Mouse (Mus musculus): ENCODE results near the gene Crtc1. TPM values are rescaled to one million over a fixed set of nuclear protein-coding genes. Genes with fewer than 3 reads are reported as not detected.

The Crtc1 gene
- polyA plus RNA-seq, 1 experiment = 16.8 TPM

DNA sequence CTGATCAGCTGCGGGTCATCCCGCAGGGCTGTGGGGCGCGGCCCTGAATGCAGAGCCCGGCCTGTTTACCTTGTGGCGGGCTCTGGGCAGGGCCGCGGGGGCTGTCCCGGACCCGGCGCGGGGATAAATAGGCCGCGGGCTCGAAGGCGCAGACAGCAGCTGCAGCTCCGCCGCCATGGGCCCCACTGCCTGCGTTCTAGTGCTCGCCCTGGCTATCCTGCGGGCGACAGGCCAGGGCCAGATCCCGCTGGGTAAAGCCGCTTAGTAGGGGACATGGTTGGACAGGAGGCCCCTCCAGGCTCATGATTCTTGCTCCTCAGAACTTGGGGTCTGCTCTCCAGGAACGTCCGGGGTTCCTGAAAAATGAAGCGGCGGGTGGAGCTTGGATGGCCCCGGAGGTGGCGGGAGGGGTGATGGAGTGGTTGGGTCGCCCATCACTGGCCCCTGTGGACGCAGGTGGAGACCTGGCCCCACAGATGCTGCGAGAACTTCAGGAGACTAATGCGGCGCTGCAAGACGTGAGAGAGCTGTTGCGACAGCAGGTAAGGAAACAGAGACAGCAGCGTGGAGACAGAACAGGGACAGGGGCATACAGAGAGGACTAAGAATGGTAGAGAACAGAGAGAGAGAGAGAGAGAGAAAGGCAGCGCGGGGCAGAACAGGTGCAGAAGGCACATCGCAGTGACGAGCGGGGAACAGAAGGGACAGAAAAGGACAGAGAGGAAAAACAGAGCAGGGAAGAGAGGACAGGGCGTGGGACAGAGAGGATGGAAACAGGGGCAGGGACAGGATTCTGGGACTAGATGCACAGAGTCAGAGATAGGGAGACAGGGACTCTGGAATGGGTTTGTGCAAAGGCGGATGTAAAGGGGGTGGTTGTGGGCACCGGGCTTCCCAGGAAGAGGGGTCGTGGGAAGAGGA is 65.7 kb downstream of the Crtc1 start, which contains the start of gene Comp:
Comp (plus strand) TSS at position 162 of the 921 bp plus-strand sequence.
- Histone ChIP-seq H3K27me3 (replicated peaks; ENCODE audit: control insufficient read depth, insufficient read depth, low read length) (peaks cover 7% of the 10 kb centered on the region), H3K36me3 (ENCODE audit: control insufficient read depth, insufficient read depth, low read length) (no peaks in the 10 kb centered on the region), H3K4me1 (ENCODE audit: control insufficient read depth, insufficient read depth, low read length) (peaks cover 13% of the 10 kb centered on the region), H3K4me3 (ENCODE audit: insufficient read depth, low read depth, low read length) (peak within 1 kb of the TSS; percentile 48), H3K27ac (ENCODE audit: insufficient read depth, low read depth, low read length) (no peak within 1 kb of the TSS; the same call in 1 of the 2 replicates)
- no peak for TF ChIP-seq CTCF (conservative IDR thresholded peaks at IDR 0.05; ENCODE audit: insufficient read depth, insufficient read length, low read depth, low read length)
- TF ChIP-seq POLR2A (IDR thresholded peaks at IDR 0.05; ENCODE audit: low read depth, low read length) = no peak
- WGBS = 15% methylated on average over 47 of the region's 47 CpGs
- DNase-seq = no peak

GRCm38 (mm10) chr8:70371951-70372350 is 67.4 kb downstream of the Crtc1 start:
- DNase-seq = peak; percentile 82
- H3K4me1 ChIP-seq (ENCODE audit: control insufficient read depth, insufficient read depth, low read length) = peaks cover 13% of the 10 kb centered on the region
- H3K27ac ChIP-seq (ENCODE audit: insufficient read depth, low read depth, low read length) = peak overlapping the region; percentile 51; the same call in 1 of the 2 replicates
- no peaks in the 10 kb centered on the region for H3K36me3 ChIP-seq (ENCODE audit: control insufficient read depth, insufficient read depth, low read length)
- WGBS = 21% methylated on average over 6 of the region's 6 CpGs
- H3K27me3 ChIP-seq (replicated peaks; ENCODE audit: control insufficient read depth, insufficient read depth, low read length) = peaks cover 7% of the 10 kb centered on the region
- no peak for TF ChIP-seq CTCF (conservative IDR thresholded peaks at IDR 0.05; ENCODE audit: insufficient read depth, insufficient read length, low read depth, low read length)
- TF ChIP-seq POLR2A (IDR thresholded peaks at IDR 0.05; ENCODE audit: low read depth, low read length) = no peak
- H3K4me3 ChIP-seq (ENCODE audit: insufficient read depth, low read depth, low read length) = no peak overlapping the region

- H3K27ac ChIP-seq (ENCODE audit: insufficient read depth, low read depth, low read length) = no peak overlapping the region
- DNase-seq = no peak
- peaks cover 5% of the 10 kb centered on the region; the same call in 1 of the 2 replicates for H3K27me3 ChIP-seq (replicated peaks; ENCODE audit: control insufficient read depth, insufficient read depth, low read length)
- no peak for TF ChIP-seq POLR2A (IDR thresholded peaks at IDR 0.05; ENCODE audit: low read depth, low read length)
- no peak for TF ChIP-seq CTCF (conservative IDR thresholded peaks at IDR 0.05; ENCODE audit: insufficient read depth, insufficient read length, low read depth, low read length)
- H3K36me3 ChIP-seq (ENCODE audit: control insufficient read depth, insufficient read depth, low read length) = no peaks in the 10 kb centered on the region
- WGBS = 93% methylated on average over 7 of the region's 7 CpGs
- peaks cover 13% of the 10 kb centered on the region for H3K4me1 ChIP-seq (ENCODE audit: control insufficient read depth, insufficient read depth, low read length)
- no peak overlapping the region for H3K4me3 ChIP-seq (ENCODE audit: insufficient read depth, low read depth, low read length)
These were observed 68.9 kb downstream of the Crtc1 start for GRCm38 (mm10) chr8:70370476-70370875.

- Histone ChIP-seq H3K4me1 (ENCODE audit: control insufficient read depth, insufficient read depth, low read length) (peaks cover 5% of the 10 kb centered on the region; the same call in 1 of the 2 replicates), H3K27ac (ENCODE audit: insufficient read depth, low read depth, low read length) (no peak overlapping the region), H3K36me3 (ENCODE audit: control insufficient read depth, insufficient read depth, low read length) (no peaks in the 10 kb centered on the region), H3K4me3 (ENCODE audit: insufficient read depth, low read depth, low read length) (no peak overlapping the region), H3K27me3 (replicated peaks; ENCODE audit: control insufficient read depth, insufficient read depth, low read length) (no peaks in the 10 kb centered on the region)
- WGBS = 77% methylated on average over 5 of the region's 5 CpGs
- no peak for DNase-seq
- TF ChIP-seq CTCF (conservative IDR thresholded peaks at IDR 0.05; ENCODE audit: insufficient read depth, insufficient read length, low read depth, low read length) (no peak), POLR2A (IDR thresholded peaks at IDR 0.05; ENCODE audit: low read depth, low read length) (no peak)
These were observed 72.8 kb downstream of the Crtc1 start for GRCm38 (mm10) chr8:70366588-70366987.

DNA sequence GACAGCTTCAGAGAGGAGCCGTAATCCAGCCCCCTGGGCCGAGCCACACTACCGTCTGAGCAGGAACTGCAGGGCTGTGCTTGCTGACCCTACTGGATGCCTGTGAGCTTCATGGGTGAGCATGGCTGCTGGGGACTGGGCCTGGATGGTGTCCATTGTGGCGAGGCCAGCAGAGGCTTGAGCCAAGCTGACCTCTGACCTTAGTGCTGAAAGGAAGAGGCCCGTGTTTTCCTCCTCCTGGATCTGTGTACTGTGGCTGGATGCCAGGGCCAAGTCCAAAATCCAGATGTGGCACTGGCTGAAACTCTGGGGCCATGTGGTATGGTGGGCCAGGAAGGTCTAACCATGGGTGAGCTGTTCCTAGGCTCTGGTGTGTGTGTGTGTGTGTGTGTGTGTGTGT is 75.3 kb downstream of the Crtc1 start:
- 44% methylated on average over 5 of the region's 5 CpGs for WGBS
- H3K4me1 ChIP-seq (ENCODE audit: control insufficient read depth, insufficient read depth, low read length) = peaks cover 4% of the 10 kb centered on the region; the same call in 1 of the 2 replicates
- no peak overlapping the region for H3K27ac ChIP-seq (ENCODE audit: insufficient read depth, low read depth, low read length)
- peak; percentile 90 for DNase-seq
- H3K4me3 ChIP-seq (ENCODE audit: insufficient read depth, low read depth, low read length) = no peak overlapping the region
- no peaks in the 10 kb centered on the region for H3K36me3 ChIP-seq (ENCODE audit: control insufficient read depth, insufficient read depth, low read length)
- TF ChIP-seq POLR2A (IDR thresholded peaks at IDR 0.05; ENCODE audit: low read depth, low read length) (no peak), CTCF (conservative IDR thresholded peaks at IDR 0.05; ENCODE audit: insufficient read depth, insufficient read length, low read depth, low read length) (no peak)
- no peaks in the 10 kb centered on the region for H3K27me3 ChIP-seq (replicated peaks; ENCODE audit: control insufficient read depth, insufficient read depth, low read length)

DNA sequence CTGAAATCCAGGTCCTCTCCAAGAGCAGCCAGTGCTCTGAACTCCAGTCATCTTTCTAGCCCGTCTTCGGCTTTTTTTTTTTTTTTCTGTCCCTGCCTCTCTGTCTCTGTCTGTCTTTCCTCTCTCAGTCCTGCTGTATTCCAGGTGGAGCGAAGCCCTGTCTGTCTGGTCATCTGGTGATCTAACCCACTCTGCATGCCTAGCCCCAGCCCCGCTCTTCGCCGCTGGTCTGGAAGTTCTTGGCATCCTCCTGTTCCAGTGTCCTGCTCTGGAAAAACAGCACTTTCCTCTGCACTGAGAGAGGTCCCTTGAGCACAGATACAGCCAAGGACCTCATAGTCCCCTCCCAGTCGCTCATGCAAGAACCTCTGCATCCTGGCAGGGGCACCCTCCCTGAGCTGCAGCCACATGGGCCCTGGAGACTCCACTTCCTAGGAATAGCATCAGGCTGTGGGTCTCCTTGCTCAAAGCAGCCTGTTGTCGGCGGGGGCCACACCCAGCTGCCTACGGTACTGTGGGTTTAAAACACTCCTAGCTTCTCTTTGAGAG is 77.8 kb downstream of the Crtc1 start:
- DNase-seq = no peak
- TF ChIP-seq CTCF (conservative IDR thresholded peaks at IDR 0.05; ENCODE audit: insufficient read depth, insufficient read length, low read depth, low read length) (no peak), POLR2A (IDR thresholded peaks at IDR 0.05; ENCODE audit: low read depth, low read length) (no peak)
- H3K4me1 ChIP-seq (ENCODE audit: control insufficient read depth, insufficient read depth, low read length) = peaks cover 4% of the 10 kb centered on the region; the same call in 1 of the 2 replicates
- WGBS = 81% methylated on average over 10 of the region's 10 CpGs
- H3K4me3 ChIP-seq (ENCODE audit: insufficient read depth, low read depth, low read length) = no peak overlapping the region
- no peaks in the 10 kb centered on the region for H3K36me3 ChIP-seq (ENCODE audit: control insufficient read depth, insufficient read depth, low read length)
- no peaks in the 10 kb centered on the region for H3K27me3 ChIP-seq (replicated peaks; ENCODE audit: control insufficient read depth, insufficient read depth, low read length)
- H3K27ac ChIP-seq (ENCODE audit: insufficient read depth, low read depth, low read length) = no peak overlapping the region

GRCm38 (mm10) chr8:70360769-70361168 is 78.6 kb downstream of the Crtc1 start:
- WGBS = 58% methylated on average over 4 of the region's 4 CpGs
- H3K27ac ChIP-seq (ENCODE audit: insufficient read depth, low read depth, low read length) = no peak overlapping the region
- H3K27me3 ChIP-seq (replicated peaks; ENCODE audit: control insufficient read depth, insufficient read depth, low read length) = no peaks in the 10 kb centered on the region

More at GRCm38 (mm10) chr8:70360769-70361168, 78.6 kb downstream of the Crtc1 start:
- no peaks in the 10 kb centered on the region for H3K36me3 ChIP-seq (ENCODE audit: control insufficient read depth, insufficient read depth, low read length)
- TF ChIP-seq POLR2A (IDR thresholded peaks at IDR 0.05; ENCODE audit: low read depth, low read length) = no peak
- TF ChIP-seq CTCF (conservative IDR thresholded peaks at IDR 0.05; ENCODE audit: insufficient read depth, insufficient read length, low read depth, low read length) = peak; percentile 32; the same call in 1 of the 2 replicates
- H3K4me1 ChIP-seq (ENCODE audit: control insufficient read depth, insufficient read depth, low read length) = peaks cover 4% of the 10 kb centered on the region; the same call in 1 of the 2 replicates
- DNase-seq = peak; percentile 42
- H3K4me3 ChIP-seq (ENCODE audit: insufficient read depth, low read depth, low read length) = no peak overlapping the region

Measured in kidney, adult 2 months (tissue).